Mouse (Mus musculus): ENCODE measurements around the gene Cwc22.

- TF ChIP-seq CTCF (IDR thresholded peaks at IDR 0.05; ENCODE audit: low read depth) (no peak), EP300 (IDR thresholded peaks at IDR 0.05; ENCODE audit: low read depth) (no peak)
These were observed 25.7 kb upstream of the Cwc22 start for GRCm38 (mm10) chr2:77971871-77972270.
